19 mouse cellular contexts compared by ENCODE assay signal in genomic region chr14:33952233-33952981, GRCm38 (mm10). TPM values are rescaled to one million over a fixed set of nuclear protein-coding genes. Genes with fewer than 3 reads are reported as not detected.
DNase-seq lines count a peak whose midpoint lies in the region; ATAC-seq and TF ChIP-seq lines count a peak whose summit lies in the region.
"Had no signal": no experiment of that assay in that cellular context is flagged by ENCODE, and none has a peak within 500 bp of the region (broad histone marks: within the 10 kb centered on the region; RNA-seq: fewer than 3 reads in every experiment).

No protein-coding gene starts in this region.

- no peak overlapping the region for H3K9ac ChIP-seq in lung, embryonic 14.5 days
- H3K9ac ChIP-seq in forebrain, embryonic 15.5 days (replicated peaks) = no peak overlapping the region
- H3K9ac ChIP-seq: embryonic facial prominence, embryonic 15.5 days; hindbrain, embryonic 15.5 days; limb, embryonic 15.5 days; neural tube, embryonic 15.5 days had no signal

- H3K4me3 ChIP-seq in gastrocnemius, adult 2 months = no peak overlapping the region
- no peak overlapping the region for H3K4me3 ChIP-seq in lung, embryonic 14.5 days (ENCODE audit: low read depth, low read length)
- H3K4me3 ChIP-seq in lung, adult 2 months (replicated peaks; ENCODE audit: extremely low read depth, low read depth, low read length) = no peak overlapping the region
- H3K4me3 ChIP-seq in embryonic facial prominence, embryonic 10.5 days = no peak overlapping the region
- H3K4me3 ChIP-seq in forebrain, embryonic 15.5 days = no peak overlapping the region
- H3K4me3 ChIP-seq: embryonic facial prominence, embryonic 15.5 days; heart, adult 2 months; hindbrain, embryonic 15.5 days; limb, embryonic 15.5 days; neural tube, embryonic 15.5 days had no signal

- no peaks in the 10 kb centered on the region for H3K36me3 ChIP-seq in lung, embryonic 14.5 days (ENCODE audit: insufficient read depth)
- no peaks in the 10 kb centered on the region for H3K36me3 ChIP-seq in embryonic facial prominence, embryonic 10.5 days (replicated peaks)
- no peaks in the 10 kb centered on the region for H3K36me3 ChIP-seq in forebrain, embryonic 15.5 days
- H3K36me3 ChIP-seq: embryonic facial prominence, embryonic 15.5 days; hindbrain, embryonic 15.5 days; limb, embryonic 15.5 days; neural tube, embryonic 15.5 days had no signal

- no peak overlapping the region for H3K27ac ChIP-seq in gastrocnemius, adult 2 months
- no peak overlapping the region for H3K27ac ChIP-seq in lung, embryonic 14.5 days (ENCODE audit: low read depth)
- H3K27ac ChIP-seq in embryonic facial prominence, embryonic 10.5 days (replicated peaks) = no peak overlapping the region
- H3K27ac ChIP-seq in forebrain, embryonic 15.5 days (replicated peaks) = no peak overlapping the region
- H3K27ac ChIP-seq: embryonic facial prominence, embryonic 15.5 days; heart, adult 2 months; hindbrain, embryonic 15.5 days; limb, embryonic 15.5 days; neural tube, embryonic 15.5 days had no signal

- TF ChIP-seq CTCF in gastrocnemius, adult 2 months (IDR thresholded peaks at IDR 0.05) = peak; percentile 3; the same call in 1 of the 2 replicates
- peak; percentile 31; the same call in 1 of the 2 replicates for TF ChIP-seq CTCF in lung, embryonic 14.5 days (IDR thresholded peaks at IDR 0.05; ENCODE audit: low read depth)
- TF ChIP-seq CTCF in lung, adult 2 months (IDR thresholded peaks at IDR 0.05; ENCODE audit: insufficient read depth, low read length) = no peak

- no peaks in the 10 kb centered on the region for H3K9me3 ChIP-seq in lung, embryonic 14.5 days (ENCODE audit: low read depth, low read length)
- peaks cover 5% of the 10 kb centered on the region; the same call in 1 of the 2 replicates for H3K9me3 ChIP-seq in embryonic facial prominence, embryonic 10.5 days
- no peaks in the 10 kb centered on the region for H3K9me3 ChIP-seq in forebrain, embryonic 15.5 days
- H3K9me3 ChIP-seq: embryonic facial prominence, embryonic 15.5 days; hindbrain, embryonic 15.5 days; limb, embryonic 15.5 days; neural tube, embryonic 15.5 days had no signal

- TF ChIP-seq POLR2A in lung, adult 2 months (IDR thresholded peaks at IDR 0.05; ENCODE audit: borderline replicate concordance, extremely low read depth, low read depth, low read length) = no peak

- H3K4me2 ChIP-seq in lung, embryonic 14.5 days = no peak overlapping the region
- no peak overlapping the region for H3K4me2 ChIP-seq in forebrain, embryonic 15.5 days (replicated peaks)
- H3K4me2 ChIP-seq: embryonic facial prominence, embryonic 15.5 days; hindbrain, embryonic 15.5 days; limb, embryonic 15.5 days; neural tube, embryonic 15.5 days had no signal

- 31% methylated on average over 6 of the region's 6 CpGs for WGBS in lung, embryonic 14.5 days
- WGBS in lung, adult 2 months = 41% methylated on average over 6 of the region's 6 CpGs
- WGBS in embryonic facial prominence, embryonic 10.5 days = 38% methylated on average over 6 of the region's 6 CpGs
- WGBS in forebrain, embryonic 15.5 days = 68% methylated on average over 6 of the region's 6 CpGs

- no peaks in the 10 kb centered on the region for H3K4me1 ChIP-seq in lung, embryonic 14.5 days (ENCODE audit: insufficient read depth)
- H3K4me1 ChIP-seq in lung, adult 2 months (ENCODE audit: control insufficient read depth, insufficient read depth, low read length) = no peaks in the 10 kb centered on the region
- peaks cover 8% of the 10 kb centered on the region for H3K4me1 ChIP-seq in embryonic facial prominence, embryonic 10.5 days
- no peaks in the 10 kb centered on the region for H3K4me1 ChIP-seq in forebrain, embryonic 15.5 days
- H3K4me1 ChIP-seq: embryonic facial prominence, embryonic 15.5 days; hindbrain, embryonic 15.5 days; limb, embryonic 15.5 days; neural tube, embryonic 15.5 days had no signal

- H3K27me3 ChIP-seq in lung, embryonic 14.5 days (ENCODE audit: insufficient read depth, low read length) = no peaks in the 10 kb centered on the region
- peaks cover 76% of the 10 kb centered on the region for H3K27me3 ChIP-seq in embryonic facial prominence, embryonic 10.5 days (replicated peaks; ENCODE audit: low read depth, poor library complexity, severe bottlenecking)
- no peaks in the 10 kb centered on the region for H3K27me3 ChIP-seq in forebrain, embryonic 15.5 days
- H3K27me3 ChIP-seq: embryonic facial prominence, embryonic 15.5 days; hindbrain, embryonic 15.5 days; limb, embryonic 15.5 days; neural tube, embryonic 15.5 days had no signal

- no peak for ATAC-seq in lung, embryonic 14.5 days (ENCODE audit: insufficient read depth)
- no peak for ATAC-seq in erythroid progenitor cell, adult 5-6 weeks (replicated peaks; ENCODE audit: low FRiP score, poor library complexity, severe bottlenecking)
- ATAC-seq in forebrain, embryonic 15.5 days (replicated peaks) = no peak
- ATAC-seq: forebrain, embryonic 14.5 days had no signal

- intact Hi-C loops in gastrocnemius, adult 2 months (cut with DNase I) = no loop called here
- intact Hi-C loops in gastrocnemius, postnatal 14 days (cut with DNase I; ENCODE audit: low total_unique reads) = no loop called here

- no peak for DNase-seq in gastrocnemius, adult 2 months
- DNase-seq in gastrocnemius, postnatal 14 days = no peak
- DNase-seq in lung, embryonic 14.5 days = peak; percentile 15
- DNase-seq in lung, adult 2 months = no peak
- DNase-seq in cerebellum, adult 11 months = peak; percentile 37
- DNase-seq in embryonic facial prominence, embryonic 10.5 days (ENCODE audit: low spot score) = peak; percentile 26
- DNase-seq: heart, adult 2 months; kidney, adult 2 months; lung, postnatal 14 days had no signal

RNA-seq across cellular contexts. Expression of gene Rbp3, which starts 1.4 kb away (rescaled TPM):
- not detected for total RNA-seq in gastrocnemius, adult 2 months (2021)
- total RNA-seq in gastrocnemius, postnatal 14 days (2021) = not detected
- not detected in 2 replicates for polyA plus RNA-seq in lung, embryonic 14.5 days (2014; fragmentation: Nextera tagmentation; extraction: Ambion mirVana)
- polyA plus RNA-seq in lung, adult 2 months (2012; rRNA removed) = not detected in 2 replicates
- polyA plus RNA-seq in embryonic facial prominence, embryonic 10.5 days (2016; fragmentation: Nextera tagmentation; extraction: Ambion mirVana) = 0.05 TPM in 1 of 2 replicates, not detected in the other
- not detected in 2 replicates for total RNA-seq in erythroid progenitor cell, adult 5-6 weeks (2015; ENCODE audit: low replicate concordance)
- not detected in 2 replicates for total RNA-seq in erythroid progenitor cell, adult 5-6 weeks (2017; ENCODE audit: low replicate concordance)
- polyA plus RNA-seq in forebrain, embryonic 15.5 days (2015; fragmentation: Nextera tagmentation; extraction: Ambion mirVana) = 0.38 TPM in 1 of 2 replicates, not detected in the other
- total RNA-seq: heart, adult 2 months had no signal
- polyA plus RNA-seq: cortical plate, adult 2 months; embryonic facial prominence, embryonic 15.5 days; forebrain, embryonic 14.5 days; heart, adult 2 months; heart, postnatal 0 days; kidney, adult 2 months; limb, embryonic 15.5 days; neural tube, embryonic 15.5 days had no signal

RNA-seq across cellular contexts. Expression of gene Gdf2, which starts 11.6 kb away (rescaled TPM):
- not detected for total RNA-seq in gastrocnemius, adult 2 months (2021)
- total RNA-seq in gastrocnemius, postnatal 14 days (2021) = not detected
- 0.05 TPM in 1 of 2 replicates, not detected in the other for polyA plus RNA-seq in lung, embryonic 14.5 days (2014; fragmentation: Nextera tagmentation; extraction: Ambion mirVana)
- 0.25 and 0.45 TPM in 2 replicates for polyA plus RNA-seq in lung, adult 2 months (2012; rRNA removed)
- polyA plus RNA-seq in embryonic facial prominence, embryonic 10.5 days (2016; fragmentation: Nextera tagmentation; extraction: Ambion mirVana) = not detected in 2 replicates
- not detected in 2 replicates for total RNA-seq in erythroid progenitor cell, adult 5-6 weeks (2015; ENCODE audit: low replicate concordance)
- not detected in 2 replicates for total RNA-seq in erythroid progenitor cell, adult 5-6 weeks (2017; ENCODE audit: low replicate concordance)
- polyA plus RNA-seq in forebrain, embryonic 15.5 days (2015; fragmentation: Nextera tagmentation; extraction: Ambion mirVana) = not detected in 2 replicates
- total RNA-seq: left cerebral cortex, adult 8-10 months had no signal
- polyA plus RNA-seq: cortical plate, adult 2 months; embryonic facial prominence, embryonic 15.5 days; forebrain, embryonic 14.5 days; kidney, adult 2 months; limb, embryonic 15.5 days had no signal

RNA-seq across cellular contexts. Expression of gene Zfp488, which starts 26.2 kb away (rescaled TPM):
- not detected for total RNA-seq in gastrocnemius, adult 2 months (2021)
- total RNA-seq in gastrocnemius, postnatal 14 days (2021) = under 1 TPM in 1 of 2 experiments, not detected in 1; 0.04 TPM
- 0.05 TPM in 1 of 2 replicates, not detected in the other for polyA plus RNA-seq in lung, embryonic 14.5 days (2014; fragmentation: Nextera tagmentation; extraction: Ambion mirVana)
- not detected in 2 replicates for polyA plus RNA-seq in lung, adult 2 months (2012; rRNA removed)
- polyA plus RNA-seq in embryonic facial prominence, embryonic 10.5 days (2016; fragmentation: Nextera tagmentation; extraction: Ambion mirVana) = 0.20 and 0.40 TPM in 2 replicates
- 0.84 TPM in 1 of 2 replicates, not detected in the other for total RNA-seq in erythroid progenitor cell, adult 5-6 weeks (2015; ENCODE audit: low replicate concordance)
- total RNA-seq in erythroid progenitor cell, adult 5-6 weeks (2017; ENCODE audit: low replicate concordance) = not detected in 2 replicates
- polyA plus RNA-seq in forebrain, embryonic 15.5 days (2015; fragmentation: Nextera tagmentation; extraction: Ambion mirVana) = 0.13 and 0.19 TPM in 2 replicates
- total RNA-seq: heart, adult 2 months had no signal
- polyA plus RNA-seq: heart, adult 2 months; heart, postnatal 0 days; kidney, adult 2 months had no signal

RNA-seq across cellular contexts. Expression of gene Gdf10, which starts 29.0 kb away (rescaled TPM):
- total RNA-seq in gastrocnemius, adult 2 months (2021) = 1 to 10 TPM; 1.1 to 1.9 TPM
- 1 to 10 TPM; 4.6 to 5.3 TPM for total RNA-seq in gastrocnemius, postnatal 14 days (2021)
- 2.4 and 4.2 TPM in 2 replicates for polyA plus RNA-seq in lung, embryonic 14.5 days (2014; fragmentation: Nextera tagmentation; extraction: Ambion mirVana)
- 14.3 and 15.1 TPM in 2 replicates for polyA plus RNA-seq in lung, adult 2 months (2012; rRNA removed)
- 0.83 and 0.92 TPM in 2 replicates for polyA plus RNA-seq in embryonic facial prominence, embryonic 10.5 days (2016; fragmentation: Nextera tagmentation; extraction: Ambion mirVana)
- total RNA-seq in erythroid progenitor cell, adult 5-6 weeks (2015; ENCODE audit: low replicate concordance) = not detected in 2 replicates
- not detected in 2 replicates for total RNA-seq in erythroid progenitor cell, adult 5-6 weeks (2017; ENCODE audit: low replicate concordance)
- 2.9 and 3.1 TPM in 2 replicates for polyA plus RNA-seq in forebrain, embryonic 15.5 days (2015; fragmentation: Nextera tagmentation; extraction: Ambion mirVana)

Comparison
In these comparisons a context has a peak if more than half of its experiments do, and no peak if none do; other contexts are left out.
1. DNase-seq: peak in lung, embryonic 14.5 days (single experiment), cerebellum, adult 11 months (single experiment) and embryonic facial prominence, embryonic 10.5 days (single experiment); none in gastrocnemius, adult 2 months (single experiment), gastrocnemius, postnatal 14 days (single experiment) and lung, adult 2 months (single experiment).